Mouse (Mus musculus) neutrophil, adult 59 days (primary cell): Measurements from ENCODE around the gene Spon2. TPM values are rescaled to one million over a fixed set of nuclear protein-coding genes. Genes with fewer than 3 reads are reported as not detected.

Experiments
- total RNA-seq, 2 experiments: library from RNA; stranded (reverse); gene quantifications; 1 replicate in 1 of 2; 2 replicates in 1 of 2; pipeline ENCODE4 v1.2.4; 2023

Gene Spon2
- total RNA-seq, result not detected

GRCm38 (mm10) chr5:33218081-33218480 is at the start of gene Spon2:
Spon2 (minus strand) TSS chr5:33218455.

Other genes starting within 250 kb of the Spon2 start
- 100 to 1,000 TPM; 141 to 166 TPM for gene Ywhah, start 199.6 kb downstream of the Spon2 start, total RNA-seq
- gene Slc5a1, start 114.2 kb downstream of the Spon2 start, total RNA-seq, result not detected
- 100 to 1,000 TPM; 164 to 166 TPM for gene Ctbp1, start 56.5 kb upstream of the Spon2 start, total RNA-seq
- 100 to 1,000 TPM; 117 to 120 TPM for gene Maea, start 117.1 kb upstream of the Spon2 start, total RNA-seq
- 10 to 100 TPM; 12.1 to 13.6 TPM for gene Uvssa, start 160.1 kb upstream of the Spon2 start, total RNA-seq
- gene Nkx1-1, start 215.5 kb upstream of the Spon2 start, total RNA-seq, result not detected